Mouse (Mus musculus): Measurements from ENCODE around the gene Mef2d. TPM values are rescaled to one million over a fixed set of nuclear protein-coding genes. Genes with fewer than 3 reads are reported as not detected.

Gene Mef2d
- polyA plus RNA-seq, 1 experiment = 121 TPM

DNA sequence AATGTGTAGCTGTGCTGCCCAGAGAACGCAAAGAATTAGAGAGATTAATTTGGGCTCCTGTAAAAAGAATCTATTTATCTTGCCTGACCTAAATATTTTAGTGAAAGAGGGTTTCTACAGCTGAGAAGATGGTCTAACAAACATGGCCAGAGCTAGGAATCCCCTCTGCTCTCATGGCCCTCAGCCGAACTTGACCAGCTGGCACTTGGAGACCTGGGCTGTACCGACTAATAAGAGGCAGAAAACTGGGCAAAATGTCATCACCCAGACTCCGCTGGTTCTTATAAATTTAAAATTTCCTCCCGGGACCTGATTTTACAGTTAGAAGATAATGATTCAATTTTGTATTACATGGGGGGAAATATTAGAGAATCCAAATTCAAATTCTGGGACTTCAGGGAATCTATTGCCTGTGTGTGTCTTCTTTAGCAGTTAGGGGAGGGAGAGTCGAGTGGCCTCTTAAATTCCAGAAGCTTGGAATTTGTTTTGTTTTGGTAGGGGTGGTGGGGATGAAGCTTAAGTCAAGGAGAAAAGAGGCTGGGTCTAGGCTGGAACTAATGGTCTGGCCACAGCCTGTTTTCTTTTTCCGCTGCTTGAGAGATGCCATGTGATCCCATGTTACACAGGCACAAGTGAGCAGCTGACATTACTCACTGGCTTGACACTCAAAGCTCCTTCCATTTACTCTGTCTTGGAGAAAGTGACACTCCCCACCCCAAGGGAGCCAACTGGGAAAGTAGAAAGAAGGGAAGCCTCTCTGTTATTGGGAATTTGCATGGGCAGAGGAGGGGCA is 74.6 kb downstream of the Mef2d start:
- no peak overlapping the region for H3ac ChIP-seq (ENCODE audit: control insufficient read depth, insufficient read length)
- H3K4me2 ChIP-seq (ENCODE audit: low read depth) = no peak overlapping the region
- no peaks in the 10 kb centered on the region for H3K79me2 ChIP-seq (ENCODE audit: control insufficient read depth, insufficient read depth)
- no peak for TF ChIP-seq SRF (IDR thresholded peaks at IDR 0.05; ENCODE audit: control insufficient read depth, insufficient read length, low read depth)
- no peak for TF ChIP-seq TCF12 (IDR thresholded peaks at IDR 0.05; ENCODE audit: insufficient read depth, poor library complexity, severe bottlenecking)
- TF ChIP-seq REST (IDR thresholded peaks at IDR 0.05; ENCODE audit: insufficient read depth, insufficient read length) = no peak
- no peak for TF ChIP-seq TCF3 (IDR thresholded peaks at IDR 0.05; ENCODE audit: insufficient read length, low read depth)
- no peak for TF ChIP-seq POLR2A (IDR thresholded peaks at IDR 0.05; ENCODE audit: insufficient read length, low read depth)
- TF ChIP-seq POLR2AphosphoS2 (IDR thresholded peaks at IDR 0.05; ENCODE audit: insufficient read length, low read depth) = no peak
- no peak for TF ChIP-seq MAX (IDR thresholded peaks at IDR 0.05; ENCODE audit: low read depth)
- TF ChIP-seq CEBPB (IDR thresholded peaks at IDR 0.05; ENCODE audit: insufficient read depth, poor library complexity, severe bottlenecking) = no peak
- TF ChIP-seq MYOD1 (IDR thresholded peaks at IDR 0.05; ENCODE audit: control insufficient read depth in 1 of 3, insufficient read length in 2 of 3, low read depth in 2 of 3) = no peak
- no peak for TF ChIP-seq E2F4 (IDR thresholded peaks at IDR 0.05; ENCODE audit: insufficient read depth)
- TF ChIP-seq USF1 (IDR thresholded peaks at IDR 0.05; ENCODE audit: low read depth) = no peak
- no peak for TF ChIP-seq MYOG (IDR thresholded peaks at IDR 0.05; ENCODE audit: control insufficient read depth in 1 of 3, insufficient read depth in 1 of 3, insufficient read length in 2 of 3, low read depth in 2 of 3)
- peaks cover 51% of the 10 kb centered on the region for H3K27me3 ChIP-seq (ENCODE audit: control insufficient read depth, insufficient read depth, insufficient read length)
- H3K4me3 ChIP-seq = no peak overlapping the region
- H3K36me3 ChIP-seq (ENCODE audit: control insufficient read depth, insufficient read depth) = no peaks in the 10 kb centered on the region

DNA sequence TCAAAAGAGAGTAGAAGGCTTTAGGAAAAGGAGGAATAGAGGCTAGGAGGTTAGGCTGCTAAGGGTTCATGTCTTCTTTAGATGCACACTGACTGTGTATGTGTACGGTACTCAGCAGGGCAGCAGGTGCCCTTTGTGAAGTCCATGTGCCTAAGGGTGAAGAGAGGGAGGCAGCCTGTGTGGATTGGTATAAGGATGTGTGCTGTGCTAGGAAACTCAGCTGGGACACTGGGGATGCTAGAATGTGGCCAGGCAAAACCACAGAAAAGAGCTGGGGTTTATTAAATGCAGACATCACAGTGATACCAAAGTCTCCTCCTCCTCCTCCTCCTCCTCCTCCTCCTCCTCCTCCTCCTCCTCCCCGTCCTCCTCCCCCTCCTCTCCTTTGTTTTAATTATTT is 75.5 kb downstream of the Mef2d start:
- no peak for TF ChIP-seq MYOD1 (IDR thresholded peaks at IDR 0.05; ENCODE audit: control insufficient read depth in 1 of 3, insufficient read length in 2 of 3, low read depth in 2 of 3)
- TF ChIP-seq TCF3 (IDR thresholded peaks at IDR 0.05; ENCODE audit: insufficient read length, low read depth) = no peak
- TF ChIP-seq POLR2A (IDR thresholded peaks at IDR 0.05; ENCODE audit: insufficient read length, low read depth) = no peak
- no peak for TF ChIP-seq MAX (IDR thresholded peaks at IDR 0.05; ENCODE audit: low read depth)
- no peak for TF ChIP-seq MYOG (IDR thresholded peaks at IDR 0.05; ENCODE audit: control insufficient read depth in 1 of 3, insufficient read depth in 1 of 3, insufficient read length in 2 of 3, low read depth in 2 of 3)
- TF ChIP-seq POLR2AphosphoS2 (IDR thresholded peaks at IDR 0.05; ENCODE audit: insufficient read length, low read depth) = no peak
- no peak for TF ChIP-seq TCF12 (IDR thresholded peaks at IDR 0.05; ENCODE audit: insufficient read depth, poor library complexity, severe bottlenecking)
- no peak for TF ChIP-seq REST (IDR thresholded peaks at IDR 0.05; ENCODE audit: insufficient read depth, insufficient read length)
- TF ChIP-seq SRF (IDR thresholded peaks at IDR 0.05; ENCODE audit: control insufficient read depth, insufficient read length, low read depth) = no peak
- no peak for TF ChIP-seq E2F4 (IDR thresholded peaks at IDR 0.05; ENCODE audit: insufficient read depth)
- TF ChIP-seq USF1 (IDR thresholded peaks at IDR 0.05; ENCODE audit: low read depth) = no peak
- TF ChIP-seq CEBPB (IDR thresholded peaks at IDR 0.05; ENCODE audit: insufficient read depth, poor library complexity, severe bottlenecking) = no peak
- no peaks in the 10 kb centered on the region for H3K79me2 ChIP-seq (ENCODE audit: control insufficient read depth, insufficient read depth)
- no peak overlapping the region for H3K4me2 ChIP-seq (ENCODE audit: low read depth)

GRCm38 (mm10) chr3:88219940-88220339 is 77.8 kb downstream of the Mef2d start:
- H3K27me3 ChIP-seq (ENCODE audit: control insufficient read depth, insufficient read depth, insufficient read length) = peaks cover 26% of the 10 kb centered on the region
- no peaks in the 10 kb centered on the region for H3K36me3 ChIP-seq (ENCODE audit: control insufficient read depth, insufficient read depth)
- H3ac ChIP-seq (ENCODE audit: control insufficient read depth, insufficient read length) = no peak overlapping the region
- no peaks in the 10 kb centered on the region for H3K79me2 ChIP-seq (ENCODE audit: control insufficient read depth, insufficient read depth)
- H3K4me3 ChIP-seq = no peak overlapping the region
- TF ChIP-seq MAX (IDR thresholded peaks at IDR 0.05; ENCODE audit: low read depth) (no peak), REST (IDR thresholded peaks at IDR 0.05; ENCODE audit: insufficient read depth, insufficient read length) (no peak), MYOG (IDR thresholded peaks at IDR 0.05; ENCODE audit: control insufficient read depth in 1 of 3, insufficient read depth in 1 of 3, insufficient read length in 2 of 3, low read depth in 2 of 3) (no peak), POLR2A (IDR thresholded peaks at IDR 0.05; ENCODE audit: insufficient read length, low read depth) (no peak), TCF12 (IDR thresholded peaks at IDR 0.05; ENCODE audit: insufficient read depth, poor library complexity, severe bottlenecking) (no peak), USF1 (IDR thresholded peaks at IDR 0.05; ENCODE audit: low read depth) (no peak)
- no peak overlapping the region for H3K4me2 ChIP-seq (ENCODE audit: low read depth)

More for the DNA sequence above, 75.5 kb downstream of the Mef2d start:
- H3ac ChIP-seq (ENCODE audit: control insufficient read depth, insufficient read length) = no peak overlapping the region
- H3K27me3 ChIP-seq (ENCODE audit: control insufficient read depth, insufficient read depth, insufficient read length) = peaks cover 47% of the 10 kb centered on the region
- no peaks in the 10 kb centered on the region for H3K36me3 ChIP-seq (ENCODE audit: control insufficient read depth, insufficient read depth)
- H3K4me3 ChIP-seq = no peak overlapping the region

DNA sequence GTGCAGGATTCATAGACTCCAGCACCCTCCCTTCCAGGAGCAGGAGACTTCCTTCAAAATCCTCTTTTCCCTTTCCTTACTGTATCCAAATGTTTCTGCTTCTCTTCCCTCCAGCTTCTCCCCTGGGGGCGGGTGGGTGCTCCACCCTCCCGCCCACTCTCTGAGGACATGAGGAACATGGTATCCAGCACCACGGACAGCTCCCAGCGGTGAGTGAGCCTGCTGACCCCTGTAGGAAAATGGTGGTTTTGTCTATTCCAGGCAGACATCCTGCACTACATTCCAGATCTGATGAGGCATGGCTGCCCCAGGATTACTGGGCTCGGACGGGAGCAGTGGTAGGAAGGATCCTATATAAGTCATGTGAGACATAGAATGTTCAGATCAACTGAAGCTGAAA is 78.7 kb downstream of the Mef2d start:
- peak; percentile 98 for TF ChIP-seq REST (IDR thresholded peaks at IDR 0.05; ENCODE audit: insufficient read depth, insufficient read length)
- TF ChIP-seq TCF3 (IDR thresholded peaks at IDR 0.05; ENCODE audit: insufficient read length, low read depth) = no peak
- TF ChIP-seq MAX (IDR thresholded peaks at IDR 0.05; ENCODE audit: low read depth) = peak; percentile 27
- no peak for TF ChIP-seq E2F4 (IDR thresholded peaks at IDR 0.05; ENCODE audit: insufficient read depth)
- no peak for TF ChIP-seq USF1 (IDR thresholded peaks at IDR 0.05; ENCODE audit: low read depth)
- Histone ChIP-seq H3K27me3 (ENCODE audit: control insufficient read depth, insufficient read depth, insufficient read length) (peaks cover 25% of the 10 kb centered on the region), H3K4me2 (ENCODE audit: low read depth) (no peak overlapping the region), H3K36me3 (ENCODE audit: control insufficient read depth, insufficient read depth) (no peaks in the 10 kb centered on the region), H3ac (ENCODE audit: control insufficient read depth, insufficient read length) (no peak overlapping the region), H3K79me2 (ENCODE audit: control insufficient read depth, insufficient read depth) (no peaks in the 10 kb centered on the region), H3K4me3 (no peak overlapping the region)

Other genes starting within 250 kb of the Mef2d start
- gene Hdgf, start 236.1 kb upstream of the Mef2d start, polyA plus RNA-seq (2012; fragmentation: generic; extraction: Trizol) = 200 TPM
- 114 TPM for gene Mrpl24, start 222.9 kb upstream of the Mef2d start, polyA plus RNA-seq (2012; fragmentation: generic; extraction: Trizol)
- 19.4 TPM for gene Isg20l2, start 212.1 kb upstream of the Mef2d start, polyA plus RNA-seq (2012; fragmentation: generic; extraction: Trizol)
- 7.0 TPM for gene Rrnad1, start 211.7 kb upstream of the Mef2d start, polyA plus RNA-seq (2012; fragmentation: generic; extraction: Trizol)
- gene Crabp2, start 193.7 kb upstream of the Mef2d start, polyA plus RNA-seq (2012; fragmentation: generic; extraction: Trizol) = 67.6 TPM
- 268 TPM for gene Nes, start 171.3 kb upstream of the Mef2d start, polyA plus RNA-seq (2012; fragmentation: generic; extraction: Trizol)
- gene Bcan, start 142.1 kb upstream of the Mef2d start, polyA plus RNA-seq (2012; fragmentation: generic; extraction: Trizol) = 0.06 TPM
- gene Hapln2, start 114.8 kb upstream of the Mef2d start, polyA plus RNA-seq (2012; fragmentation: generic; extraction: Trizol) = not detected
- 11.7 TPM for gene Gpatch4, start 99.3 kb upstream of the Mef2d start, polyA plus RNA-seq (2012; fragmentation: generic; extraction: Trizol)
- 141 TPM for gene Naxe, start 83.9 kb upstream of the Mef2d start, polyA plus RNA-seq (2012; fragmentation: generic; extraction: Trizol)
- not detected for gene Ttc24, start 64.1 kb upstream of the Mef2d start, polyA plus RNA-seq (2012; fragmentation: generic; extraction: Trizol)
- 13.6 TPM for gene Iqgap3, start 60.4 kb upstream of the Mef2d start, polyA plus RNA-seq (2012; fragmentation: generic; extraction: Trizol)
- gene Rhbg, start 112.3 kb downstream of the Mef2d start, polyA plus RNA-seq (2012; fragmentation: generic; extraction: Trizol) = not detected
- 0.06 TPM for gene Gm38392, start 144.8 kb downstream of the Mef2d start, polyA plus RNA-seq (2012; fragmentation: generic; extraction: Trizol)
- 2.7 TPM for gene Tsacc, start 154.6 kb downstream of the Mef2d start, polyA plus RNA-seq (2012; fragmentation: generic; extraction: Trizol)
- gene Cct3, start 154.7 kb downstream of the Mef2d start, polyA plus RNA-seq (2012; fragmentation: generic; extraction: Trizol) = 409 TPM
- 171 TPM for gene Glmp, start 182.7 kb downstream of the Mef2d start, polyA plus RNA-seq (2012; fragmentation: generic; extraction: Trizol)
- 2.3 TPM for gene Tmem79, start 193.8 kb downstream of the Mef2d start, polyA plus RNA-seq (2012; fragmentation: generic; extraction: Trizol)
- 53.5 TPM for gene Smg5, start 193.9 kb downstream of the Mef2d start, polyA plus RNA-seq (2012; fragmentation: generic; extraction: Trizol)
- gene Paqr6, start 222.2 kb downstream of the Mef2d start, polyA plus RNA-seq (2012; fragmentation: generic; extraction: Trizol) = not detected
- gene Bglap3, start 230.4 kb downstream of the Mef2d start, polyA plus RNA-seq (2012; fragmentation: generic; extraction: Trizol) = 0.95 TPM
- 6.6 TPM for gene Bglap2, start 236.3 kb downstream of the Mef2d start, polyA plus RNA-seq (2012; fragmentation: generic; extraction: Trizol)
- 0.34 TPM for gene Bglap, start 242.1 kb downstream of the Mef2d start, polyA plus RNA-seq (2012; fragmentation: generic; extraction: Trizol)

Data from myocyte (in vitro differentiated cells).